Mouse (Mus musculus) B cell, adult (primary cell): ENCODE results near the gene Ppp6r3. TPM values are rescaled to one million over a fixed set of nuclear protein-coding genes. Genes with fewer than 3 reads are reported as not detected.

Experiments
- total RNA-seq: library from RNA; stranded (reverse); gene quantifications from 4 replicates; pipeline ENCODE4 v1.2.4, GENCODE M21; 2023; ENCODE audit not compliant: inconsistent age

Ppp6r3 gene
- total RNA-seq, result 126 to 148 TPM (median 132 TPM) in 4 replicates

DNA sequence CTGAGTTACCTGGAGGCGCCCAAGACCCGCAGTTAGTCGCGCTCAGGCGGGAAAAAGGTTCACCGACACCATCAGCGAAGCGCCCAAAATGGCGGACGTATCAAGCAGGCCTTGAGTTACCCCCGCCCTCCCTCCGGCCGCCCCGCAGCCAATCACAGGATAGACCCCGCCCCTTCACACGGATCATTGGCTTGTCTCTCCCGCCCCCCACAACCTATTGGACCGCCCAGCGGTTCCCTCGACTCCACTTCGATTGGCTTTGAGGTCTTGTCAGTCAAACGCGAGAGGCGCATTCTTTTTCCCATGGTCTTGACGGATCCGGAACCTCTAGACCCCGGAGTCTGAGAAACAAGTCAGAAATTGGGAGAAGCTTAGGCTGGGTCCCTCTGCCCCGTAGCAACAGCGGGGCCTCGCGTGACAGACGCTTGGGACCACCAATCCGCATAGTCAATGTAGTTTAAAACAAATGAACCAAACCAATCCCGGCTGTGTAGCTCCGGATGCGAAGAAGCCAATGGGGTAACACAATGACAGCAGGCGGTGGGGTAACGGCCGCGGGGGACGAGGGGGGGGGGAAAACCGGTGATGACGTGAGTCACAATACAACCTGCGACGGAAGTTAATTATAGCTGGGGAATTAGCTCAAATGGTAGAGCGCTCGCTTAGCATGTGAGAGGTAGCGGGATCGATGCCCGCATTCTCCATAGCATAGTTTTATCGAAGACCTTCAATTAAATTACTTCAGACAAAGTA is at the start of gene Ppp6r3:
Gene Ppp6r3, minus strand, starts transcription at position 118 of the 753 bp plus-strand sequence.

DNA sequence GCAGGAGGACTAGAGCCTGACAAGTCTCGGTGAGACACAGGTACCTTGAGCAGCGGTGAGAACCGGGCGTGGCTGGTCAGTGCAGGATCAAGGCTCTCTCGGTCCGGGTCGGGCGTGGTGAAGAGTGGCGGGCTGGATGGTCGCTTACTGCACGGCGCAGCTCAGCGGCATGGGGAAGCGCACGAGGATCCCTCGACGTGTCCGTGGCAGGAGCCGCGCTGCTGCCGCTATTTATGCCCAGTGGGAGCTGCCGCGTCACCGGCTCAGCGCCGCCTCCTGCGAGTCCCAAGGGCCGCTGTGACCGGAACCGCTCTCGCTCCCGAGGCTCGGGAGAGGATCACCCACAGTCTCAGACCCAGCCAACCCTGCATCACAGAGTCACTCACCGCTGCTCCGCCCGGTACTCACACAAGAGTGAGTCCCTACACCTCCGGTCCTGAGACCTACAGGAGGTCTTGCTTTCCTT is 161.2 kb downstream of the Ppp6r3 start, which contains the start of gene Gal:
Gene Gal, minus strand, starts transcription at position 277 of the 466 bp plus-strand sequence.

Other genes with a start within 250 kb of the Ppp6r3 start
- gene Tesmin, start 186.9 kb downstream of the Ppp6r3 start, total RNA-seq, result 0.33 to 1.5 TPM (median 0.77 TPM) in 4 replicates
- gene Gal, start 161.2 kb downstream of the Ppp6r3 start, total RNA-seq, result not detected in 4 replicates
- gene Lrp5, start 110.8 kb upstream of the Ppp6r3 start, total RNA-seq, result 0.63 to 1.2 TPM (median 0.94 TPM) in 4 replicates
- 4.8 to 6.5 TPM (median 5.5 TPM) in 4 replicates for gene 1810055G02Rik, start 132.5 kb upstream of the Ppp6r3 start, total RNA-seq
- gene Kmt5b, start 191.7 kb upstream of the Ppp6r3 start, total RNA-seq, result 110 to 126 TPM (median 119 TPM) in 4 replicates